8 mouse cellular contexts compared by ENCODE assay signal in the genomic region with DNA sequence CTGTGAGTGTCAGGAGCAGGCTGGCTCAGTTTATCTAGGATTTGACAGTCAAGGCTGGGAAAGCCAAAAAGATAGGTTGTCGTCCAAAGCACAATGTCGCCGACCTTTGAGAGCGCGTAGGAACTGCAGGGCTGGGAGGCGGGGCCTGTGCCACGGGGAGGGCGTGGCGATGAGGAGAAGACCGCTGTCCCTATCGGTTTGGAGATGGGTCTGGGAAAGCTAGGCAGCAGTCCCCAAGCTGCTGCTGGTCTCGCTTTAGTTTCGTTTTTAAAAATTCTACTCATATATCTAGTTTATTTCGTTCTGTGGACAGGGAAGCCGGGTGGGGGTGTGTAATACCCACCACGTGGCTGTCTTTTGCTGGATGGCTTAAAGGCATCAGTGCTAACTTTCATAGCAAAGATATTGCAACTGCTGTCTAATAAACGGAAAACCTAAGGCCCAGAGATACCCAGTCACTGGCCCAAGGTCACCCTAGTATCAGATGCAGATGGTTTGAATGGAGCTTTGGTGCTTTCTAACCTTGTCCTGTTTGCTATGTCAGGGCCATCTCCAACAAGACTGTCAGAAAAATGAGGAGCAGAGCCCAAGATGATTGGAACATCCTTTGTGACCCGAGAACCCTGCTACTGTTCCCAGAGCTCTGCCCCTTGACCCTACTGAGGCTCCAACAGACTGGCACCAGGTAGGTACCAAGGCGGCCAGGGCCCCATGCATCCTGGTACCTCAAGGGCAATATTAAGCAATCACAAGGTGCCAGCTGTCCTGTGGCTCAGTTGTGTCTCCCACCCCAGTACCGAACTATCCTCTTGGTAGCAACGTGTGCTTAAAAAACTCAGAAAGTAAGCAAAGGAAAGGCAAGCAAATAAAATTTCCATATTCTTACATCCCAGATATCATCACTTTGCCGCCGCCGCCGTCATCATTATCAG. TPM values are rescaled to one million over a fixed set of nuclear protein-coding genes. Genes with fewer than 3 reads are reported as not detected.
DNase-seq lines count a peak whose midpoint lies in the region; ATAC-seq lines count a peak whose summit lies in the region.

No protein-coding gene starts in this region.

- peak overlapping the region; percentile 59 for H3K4me2 ChIP-seq in hindbrain, embryonic 13.5 days

- H3K27ac ChIP-seq in hindbrain, embryonic 13.5 days: no peak overlapping the region

- 22% methylated on average over 25 of the region's 25 CpGs for WGBS in hindbrain, embryonic 13.5 days

- no peaks in the 10 kb centered on the region for H3K9me3 ChIP-seq in hindbrain, embryonic 13.5 days

- no peaks in the 10 kb centered on the region for H3K36me3 ChIP-seq in hindbrain, embryonic 13.5 days

- H3K9ac ChIP-seq in hindbrain, embryonic 13.5 days: peak overlapping the region; percentile 55

- peak; percentile 89 for DNase-seq in NIH3T3 (ENCODE audit: low read depth)
- DNase-seq in cerebellum, adult 9-11 months: peak; percentile 76
- DNase-seq in layer of hippocampus, postnatal 25 days (ENCODE audit: extremely low spot score in 1 of 2, low spot score in 1 of 2): peak; percentile 32 to 54
- peak; percentile 90 for DNase-seq in lung, postnatal 36 days
- peak; percentile 81 for DNase-seq in retina, embryonic 14.5 days (ENCODE audit: low spot score)
- peak; percentile 77 for DNase-seq in thymus, postnatal 36 days

- peaks cover 42% of the 10 kb centered on the region for H3K27me3 ChIP-seq in hindbrain, embryonic 13.5 days

- ATAC-seq in frontal cortex, adult (ENCODE audit: low TSS enrichment): peak; percentile 70; the same call in 1 of the 2 replicates
- ATAC-seq in hindbrain, embryonic 13.5 days (ENCODE audit: low FRiP score): peak; percentile 46; the same call in 1 of the 2 replicates

- peaks cover 17% of the 10 kb centered on the region for H3K4me1 ChIP-seq in hindbrain, embryonic 13.5 days (replicated peaks)

- H3K4me3 ChIP-seq in hindbrain, embryonic 13.5 days: peak overlapping the region; percentile 37

RNA-seq across cellular contexts. Expression of a gene that starts 31.6 kb away (rescaled TPM):
- polyA plus RNA-seq in hindbrain, embryonic 13.5 days (2015; fragmentation: Nextera tagmentation; extraction: Ambion mirVana): 3.6 and 4.5 TPM in 2 replicates
- 1 to 10 TPM; 2.9 to 3.1 TPM for total RNA-seq in layer of hippocampus, postnatal 25 days (2021)

RNA-seq across cellular contexts. Expression of a gene that starts 40.5 kb away (rescaled TPM):
- polyA plus RNA-seq in hindbrain, embryonic 13.5 days (2015; fragmentation: Nextera tagmentation; extraction: Ambion mirVana): 0.39 and 0.67 TPM in 2 replicates
- total RNA-seq in layer of hippocampus, postnatal 25 days (2021): not detected

RNA-seq across cellular contexts. Expression of a gene that starts 47.6 kb away (rescaled TPM):
- 17.9 and 19.2 TPM in 2 replicates for polyA plus RNA-seq in hindbrain, embryonic 13.5 days (2015; fragmentation: Nextera tagmentation; extraction: Ambion mirVana)
- total RNA-seq in layer of hippocampus, postnatal 25 days (2021): 10 to 100 TPM; 27.0 to 29.4 TPM

RNA-seq across cellular contexts. Expression of a gene that starts 54.1 kb away (rescaled TPM):
- 133 and 148 TPM in 2 replicates for polyA plus RNA-seq in hindbrain, embryonic 13.5 days (2015; fragmentation: Nextera tagmentation; extraction: Ambion mirVana)
- total RNA-seq in layer of hippocampus, postnatal 25 days (2021): 100 to 1,000 TPM; 100 to 113 TPM

RNA-seq across cellular contexts. Expression of a gene that starts 55.8 kb away (rescaled TPM):
- polyA plus RNA-seq in hindbrain, embryonic 13.5 days (2015; fragmentation: Nextera tagmentation; extraction: Ambion mirVana): 4.6 and 5.9 TPM in 2 replicates
- total RNA-seq in layer of hippocampus, postnatal 25 days (2021): 100 to 1,000 TPM; 399 to 523 TPM
